8 mouse cellular contexts compared by ENCODE assay signal in the genomic region with DNA sequence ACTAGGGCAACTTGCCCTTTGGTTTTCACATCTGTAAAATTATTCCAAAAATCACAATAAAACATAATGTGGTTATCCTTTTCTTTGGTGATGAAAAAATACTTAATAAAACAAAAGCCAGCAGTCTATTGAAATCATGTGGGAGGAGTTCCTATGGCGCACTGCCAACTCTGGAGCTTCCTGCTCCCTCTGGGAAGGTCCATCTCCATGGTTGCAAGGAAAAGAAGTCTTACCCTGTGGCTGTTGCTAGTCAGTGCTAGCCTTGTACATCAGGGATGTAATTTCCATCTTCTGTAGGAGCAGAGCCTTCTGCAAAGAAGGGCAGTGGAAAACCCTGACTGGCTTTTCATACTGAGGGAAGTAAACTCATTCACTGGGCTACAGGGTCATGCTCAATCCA. TPM values are rescaled to one million over a fixed set of nuclear protein-coding genes. Genes with fewer than 3 reads are reported as not detected.
DNase-seq lines count a peak whose midpoint lies in the region; ATAC-seq and TF ChIP-seq lines count a peak whose summit lies in the region.

No protein-coding gene starts in this region.

- no peaks in the 10 kb centered on the region for H3K9me3 ChIP-seq in hindbrain, embryonic 16.5 days (ENCODE audit: control insufficient read depth, low read length)
- H3K9me3 ChIP-seq in hindbrain, embryonic 14.5 days (ENCODE audit: control insufficient read depth, low read length) = no peaks in the 10 kb centered on the region

- H3K9ac ChIP-seq in hindbrain, embryonic 16.5 days (ENCODE audit: low read depth, low read length) = no peak overlapping the region
- no peak overlapping the region for H3K9ac ChIP-seq in hindbrain, embryonic 14.5 days

- no peak for DNase-seq in hindbrain, embryonic 14.5 days (ENCODE audit: low spot score)
- DNase-seq in testis, postnatal 10 days (ENCODE audit: low spot score) = peak; percentile 74
- no peak for DNase-seq in testis, postnatal 14 days (ENCODE audit: low spot score)
- peak; percentile 58 to 65 for DNase-seq in heart, postnatal 36 days
- DNase-seq in embryo, embryonic 10 days (ENCODE audit: low spot score) = no peak
- DNase-seq in thymus, adult 2 months = no peak
- no peak for DNase-seq in cerebellum, postnatal 25 days

- H3K4me3 ChIP-seq in hindbrain, embryonic 16.5 days (ENCODE audit: low read length) = no peak overlapping the region
- no peak overlapping the region for H3K4me3 ChIP-seq in hindbrain, embryonic 14.5 days (replicated peaks; ENCODE audit: low read length)
- no peak overlapping the region for H3K4me3 ChIP-seq in thymus, adult 2 months (ENCODE audit: control insufficient read depth, insufficient read depth, low read length)

- no peaks in the 10 kb centered on the region for H3K27me3 ChIP-seq in hindbrain, embryonic 16.5 days (replicated peaks; ENCODE audit: control insufficient read depth, insufficient read depth, low read length)
- H3K27me3 ChIP-seq in hindbrain, embryonic 14.5 days (ENCODE audit: control insufficient read depth, insufficient read depth, low read length) = no peaks in the 10 kb centered on the region
- no peaks in the 10 kb centered on the region for H3K27me3 ChIP-seq in thymus, adult 2 months (ENCODE audit: control insufficient read depth, insufficient read depth, low read length)

- H3K36me3 ChIP-seq in hindbrain, embryonic 16.5 days (ENCODE audit: control insufficient read depth, insufficient read depth, low read length) = no peaks in the 10 kb centered on the region
- no peaks in the 10 kb centered on the region for H3K36me3 ChIP-seq in hindbrain, embryonic 14.5 days (replicated peaks; ENCODE audit: control insufficient read depth, insufficient read depth)
- H3K36me3 ChIP-seq in thymus, adult 2 months (ENCODE audit: control insufficient read depth, insufficient read depth, low read length) = no peaks in the 10 kb centered on the region

- WGBS in hindbrain, embryonic 16.5 days = 93% methylated on average over 1 of the region's 1 CpGs
- 46% methylated on average over 1 of the region's 1 CpGs for WGBS in hindbrain, embryonic 14.5 days
- WGBS in thymus, adult 2 months = 94% methylated on average over 1 of the region's 1 CpGs

- ATAC-seq in hindbrain, embryonic 16.5 days = peak; percentile 62; the same call in 1 of the 2 replicates
- no peak for ATAC-seq in hindbrain, embryonic 14.5 days (ENCODE audit: low FRiP score)

- TF ChIP-seq CTCF in thymus, adult 2 months (IDR thresholded peaks at IDR 0.05; ENCODE audit: borderline replicate concordance, control insufficient read depth, extremely low read depth, insufficient read depth, low read length, poor library complexity) = no peak

- H3K4me1 ChIP-seq in hindbrain, embryonic 16.5 days (ENCODE audit: control insufficient read depth, insufficient read depth, low read depth, low read length) = no peaks in the 10 kb centered on the region
- H3K4me1 ChIP-seq in hindbrain, embryonic 14.5 days (replicated peaks; ENCODE audit: control insufficient read depth, insufficient read depth, low read length) = no peaks in the 10 kb centered on the region
- no peaks in the 10 kb centered on the region for H3K4me1 ChIP-seq in thymus, adult 2 months (replicated peaks; ENCODE audit: control insufficient read depth, insufficient read depth, low read length)

- H3K4me2 ChIP-seq in hindbrain, embryonic 16.5 days (ENCODE audit: low read length) = no peak overlapping the region
- no peak overlapping the region for H3K4me2 ChIP-seq in hindbrain, embryonic 14.5 days (replicated peaks)

- TF ChIP-seq POLR2A in thymus, adult 2 months (IDR thresholded peaks at IDR 0.05; ENCODE audit: control insufficient read depth, extremely low read depth, insufficient read depth, low read length, poor library complexity) = no peak

- H3K27ac ChIP-seq in hindbrain, embryonic 16.5 days (ENCODE audit: low read depth, low read length) = no peak overlapping the region
- no peak overlapping the region for H3K27ac ChIP-seq in hindbrain, embryonic 14.5 days
- no peak overlapping the region for H3K27ac ChIP-seq in thymus, adult 2 months (ENCODE audit: control insufficient read depth, insufficient read depth, low read length)

- intact Hi-C loops in heart, postnatal 36 days (cut with DNase I) = no loop called here

RNA-seq across cellular contexts. Expression of a gene that starts 29.0 kb away (rescaled TPM):
- 171 and 180 TPM in 2 replicates for polyA plus RNA-seq in hindbrain, embryonic 16.5 days (2015; fragmentation: Nextera tagmentation; extraction: Ambion mirVana)
- 193 and 215 TPM in 2 replicates for polyA plus RNA-seq in hindbrain, embryonic 14.5 days (2014; fragmentation: Nextera tagmentation; extraction: Ambion mirVana)
- 100 to 1,000 TPM; 117 to 129 TPM for total RNA-seq in heart, postnatal 36 days (2021)
- 49.9 and 55.2 TPM in 2 replicates for polyA plus RNA-seq in thymus, adult 2 months (2012; rRNA removed)

Comparison
In these comparisons a context has a peak if more than half of its experiments do, and no peak if none do; other contexts are left out.
1. DNase-seq: peak in testis, postnatal 10 days (single experiment) and heart, postnatal 36 days (2 of 2); none in hindbrain, embryonic 14.5 days (single experiment), testis, postnatal 14 days (single experiment), embryo, embryonic 10 days (single experiment), thymus, adult 2 months (single experiment) and cerebellum, postnatal 25 days (0 of 2).